Mouse (Mus musculus) central nervous system, embryonic 14 days (tissue): ENCODE measurements around the gene Sertad4. TPM values are rescaled to one million over a fixed set of nuclear protein-coding genes. Genes with fewer than 3 reads are reported as not detected.

ENCODE experiments used
- polyA plus RNA-seq: library from polyadenylated mRNA; depleted of rRNA; stranded (reverse); fragments of >200 nt; gene quantifications from 2 replicates; pipeline ENCODE4 v1.2.3, GENCODE M21; 2012; rRNA removed

The Sertad4 gene
- 29.4 and 43.3 TPM in 2 replicates for polyA plus RNA-seq

DNA sequence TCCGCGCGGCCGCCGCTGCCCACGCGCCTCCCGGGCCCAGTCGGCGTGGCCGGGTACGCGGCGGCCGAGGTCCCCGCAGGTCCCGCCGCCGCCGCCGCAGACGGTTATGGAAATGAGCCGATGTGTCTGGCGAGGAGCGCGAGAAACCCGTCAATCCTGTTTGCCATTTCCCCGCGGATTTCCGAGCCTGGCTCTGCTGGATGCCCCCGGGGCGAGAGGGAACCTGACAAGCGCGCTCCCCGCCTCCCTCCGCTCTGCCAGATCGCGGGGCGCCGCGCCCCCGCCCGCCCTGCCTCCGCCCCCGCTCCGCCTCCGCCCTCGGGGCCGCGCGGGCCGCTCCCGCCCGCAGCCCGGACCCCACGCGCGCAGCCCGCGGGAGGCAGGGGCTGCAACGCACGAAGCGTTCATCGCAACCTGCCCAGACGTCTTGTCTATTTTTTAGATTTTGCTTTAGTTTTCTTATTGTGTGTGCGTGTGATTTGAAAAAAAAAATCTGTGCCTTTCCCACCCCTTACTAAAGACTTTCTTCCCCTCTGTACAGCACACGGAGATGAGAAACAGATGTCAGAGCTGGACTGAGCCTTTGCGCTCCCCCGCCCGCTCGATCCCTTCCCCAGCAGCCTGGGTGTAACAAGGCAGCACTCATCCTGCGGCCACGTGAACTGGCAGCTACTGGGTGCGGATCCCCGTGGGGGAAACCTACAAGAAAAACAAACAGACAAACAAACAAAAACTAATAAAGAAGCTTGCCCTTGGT, at the start of gene Sertad4:
Gene Sertad4, minus strand, starts transcription at position 283 of the 757 bp plus-strand sequence.

Other genes starting within 250 kb of the Sertad4 start
- 3.5 and 4.2 TPM in 2 replicates for gene Hhat, start 84.5 kb downstream of the Sertad4 start, polyA plus RNA-seq
- gene Syt14, start 180.0 kb upstream of the Sertad4 start, polyA plus RNA-seq: 6.1 and 6.6 TPM in 2 replicates